Mouse (Mus musculus): Measurements from ENCODE around the gene Tmem19.

Gene Tmem19

GRCm38 (mm10) chr10:115361840-115362622, at the start of gene Tmem19:
Tmem19 (minus strand) TSS chr10:115362501.
- DNase-seq (ENCODE audit: low spot score in 2 of 2), result peak; percentile 91 to 94

- DNase-seq (ENCODE audit: low spot score in 2 of 2), result peak; percentile 5 to 16
These were observed 44.1 kb upstream of the Tmem19 start for GRCm38 (mm10) chr10:115406393-115406792.

- no peak for DNase-seq (ENCODE audit: low spot score in 2 of 2)
These were observed 29.6 kb upstream of the Tmem19 start for GRCm38 (mm10) chr10:115391896-115392295.

GRCm38 (mm10) chr10:115391076-115391475, 28.8 kb upstream of the Tmem19 start:
- no peak for DNase-seq (ENCODE audit: low spot score in 2 of 2)

DNA sequence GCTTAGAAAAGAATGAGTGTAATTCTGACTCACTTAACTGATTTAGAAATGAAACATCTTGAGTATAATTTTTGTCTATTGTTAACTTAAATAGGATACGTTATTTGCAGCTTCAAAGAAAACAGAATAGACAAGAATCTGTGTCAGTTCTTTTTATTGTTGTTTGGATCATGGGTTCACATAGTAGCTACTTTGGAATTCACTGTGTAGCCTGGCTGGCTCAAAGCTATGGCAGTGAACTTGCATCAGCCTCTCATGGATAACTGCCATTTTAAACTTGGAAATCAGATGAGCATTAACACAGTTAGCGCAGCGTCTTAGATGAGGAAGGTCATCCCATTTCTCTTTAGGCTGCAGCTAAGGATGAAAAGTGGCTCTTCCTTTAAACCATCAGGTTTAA, 25.6 kb upstream of the Tmem19 start:
- DNase-seq (ENCODE audit: low spot score in 2 of 2), result no peak

DNA sequence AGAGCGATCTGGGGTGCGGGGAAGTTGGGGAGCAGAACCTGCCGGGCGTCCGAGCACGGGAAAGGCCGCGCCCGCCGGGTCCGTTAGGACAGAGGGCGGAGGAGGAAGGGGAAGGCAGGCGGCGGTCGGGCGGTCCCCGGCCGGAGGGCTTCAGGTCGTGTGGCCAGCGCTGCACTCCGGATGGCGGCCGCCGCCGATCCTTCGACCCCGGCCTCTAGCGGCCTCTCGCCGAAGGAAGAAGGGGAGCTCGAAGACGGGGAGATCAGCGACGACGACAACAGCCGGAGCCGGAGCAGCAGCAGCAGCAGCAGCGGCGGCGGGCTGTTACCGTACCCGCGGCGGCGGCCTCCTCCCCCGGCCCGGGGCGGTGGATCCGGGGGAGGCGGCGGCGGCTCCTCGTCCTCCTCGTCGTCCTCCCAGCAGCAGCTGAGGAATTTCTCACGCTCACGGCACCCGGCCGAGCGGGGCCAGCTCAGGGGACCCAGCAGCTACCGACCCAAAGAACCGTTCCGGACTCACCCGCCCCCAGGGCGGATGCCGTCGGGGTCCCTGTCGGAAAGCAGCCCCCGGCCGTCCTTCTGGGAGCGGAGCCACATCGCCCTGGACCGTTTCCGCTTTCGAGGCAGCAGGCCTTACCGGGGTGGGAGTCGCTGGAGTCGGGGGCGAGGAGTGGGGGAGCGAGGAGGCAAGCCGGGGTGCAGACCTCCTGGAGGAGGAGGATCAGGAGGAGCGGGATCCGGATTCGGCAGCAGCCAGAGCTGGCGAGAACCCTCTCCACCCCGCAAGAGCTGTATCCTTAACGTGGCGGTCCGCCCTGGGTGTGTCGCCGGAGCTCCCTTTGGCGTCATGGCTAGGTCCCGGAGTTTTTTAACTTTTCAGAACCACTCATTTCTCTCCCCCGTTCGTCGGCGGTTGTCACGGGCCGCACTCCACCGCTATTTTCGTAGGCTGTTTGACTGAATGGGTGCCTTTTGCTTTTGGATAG, 23.0 kb upstream of the Tmem19 start:
- DNase-seq (ENCODE audit: low spot score in 2 of 2), result peak; percentile 20 to 34

DNA sequence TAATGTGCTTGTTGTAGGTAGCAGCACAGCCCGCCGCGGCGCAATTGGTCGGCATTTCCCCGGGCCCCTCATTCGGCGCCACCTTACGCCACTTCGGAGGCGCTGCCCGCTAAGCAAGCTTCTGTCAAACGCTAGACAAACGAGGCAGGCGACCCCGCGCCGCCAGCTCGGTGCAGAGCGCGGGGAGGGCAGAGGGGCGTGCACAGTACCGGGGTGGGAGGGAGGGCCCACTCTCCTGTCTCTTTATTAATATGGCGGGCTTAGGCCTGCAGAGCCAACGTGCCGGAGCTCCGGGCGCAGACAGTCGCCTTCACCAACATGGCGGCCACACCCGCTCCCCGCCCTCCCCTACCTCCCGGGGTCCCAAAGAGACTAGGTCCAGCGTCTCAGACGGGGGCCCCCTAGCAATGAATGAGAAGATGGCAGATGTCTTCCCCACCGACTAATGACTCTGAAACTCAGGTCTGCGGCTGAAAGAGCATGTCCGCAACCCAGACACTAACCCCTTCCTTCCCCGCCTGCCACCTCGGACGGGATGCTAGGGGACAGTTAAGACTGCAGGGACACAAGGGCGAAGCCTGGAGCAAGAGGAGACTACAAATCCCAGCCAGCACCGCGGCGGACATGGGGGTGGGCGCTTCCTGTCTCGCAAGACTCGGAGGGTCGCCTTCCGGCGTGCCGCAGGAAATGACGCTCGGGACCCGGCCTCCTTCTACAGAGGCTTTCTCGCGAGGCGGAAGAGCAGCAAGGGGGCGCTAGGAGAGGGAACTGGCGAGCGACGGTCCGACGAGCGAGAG, 22.1 kb upstream of the Tmem19 start, which contains the start of the genes Thap2 and Zfc3h1:
Gene Thap2, minus strand, starts transcription at position 223 of the 797 bp plus-strand sequence.
Gene Zfc3h1, plus strand, starts transcription at position 739 of the 797 bp plus-strand sequence.
- peak; percentile 99 for DNase-seq (ENCODE audit: low spot score in 2 of 2)

DNA sequence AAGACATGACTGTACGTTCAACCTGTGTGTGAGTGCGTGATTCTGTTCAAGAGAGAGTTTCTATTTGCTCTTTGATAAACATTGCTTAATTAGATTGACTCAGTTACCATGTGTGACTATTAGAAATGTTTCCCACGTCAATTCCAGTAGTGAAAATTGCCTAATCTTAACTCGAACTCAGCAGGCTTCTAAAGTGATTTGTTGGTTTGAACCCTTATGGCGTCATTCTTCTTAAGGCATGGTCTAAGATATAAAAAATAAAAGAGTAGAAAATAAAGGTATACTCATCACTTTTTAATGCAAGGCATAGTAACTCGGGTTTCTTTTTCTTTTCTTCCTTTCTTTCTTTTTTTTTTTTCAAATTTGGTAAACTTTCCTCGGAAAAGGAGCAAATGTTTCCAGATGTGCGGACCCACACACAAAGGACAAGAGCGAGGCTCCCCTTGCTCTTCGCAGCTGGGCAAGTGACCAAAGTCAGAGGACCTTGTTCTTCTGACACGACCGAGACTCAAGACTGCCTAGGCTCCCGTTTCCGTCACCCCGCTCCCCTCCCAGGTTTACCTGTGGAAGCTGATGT, 21.4 kb upstream of the Tmem19 start:
- no peak for DNase-seq (ENCODE audit: low spot score in 2 of 2)

- DNase-seq (ENCODE audit: low spot score in 2 of 2), result no peak
These were observed 20.7 kb upstream of the Tmem19 start for GRCm38 (mm10) chr10:115382846-115383643.

DNA sequence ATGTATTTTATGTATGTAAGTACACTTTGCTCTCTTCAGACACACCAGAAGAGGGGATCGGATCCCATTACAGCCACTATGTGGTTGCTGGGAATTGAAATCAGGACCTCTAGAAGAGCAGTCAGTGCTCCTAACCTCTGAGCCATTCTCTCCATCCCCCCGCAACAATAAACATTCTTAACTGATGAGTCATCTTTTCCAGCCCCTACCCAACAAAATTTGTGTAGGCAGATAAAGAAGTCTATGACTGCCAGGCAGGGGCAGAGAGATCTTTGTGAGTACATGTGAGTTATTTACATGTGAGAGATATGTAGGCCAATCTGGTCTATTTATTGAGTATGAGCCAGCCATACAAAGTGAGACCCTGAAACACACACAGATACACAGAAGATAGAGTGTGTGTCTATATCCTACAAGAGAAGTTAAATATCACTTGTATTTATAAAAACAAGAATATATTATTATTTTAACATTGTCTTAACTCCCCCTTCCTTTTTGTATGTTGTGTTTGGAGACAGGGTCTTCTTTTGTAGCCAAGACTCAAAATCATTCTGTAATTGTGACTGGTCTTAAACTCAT, 19.3 kb upstream of the Tmem19 start:
- DNase-seq (ENCODE audit: low spot score in 2 of 2), result no peak

DNA sequence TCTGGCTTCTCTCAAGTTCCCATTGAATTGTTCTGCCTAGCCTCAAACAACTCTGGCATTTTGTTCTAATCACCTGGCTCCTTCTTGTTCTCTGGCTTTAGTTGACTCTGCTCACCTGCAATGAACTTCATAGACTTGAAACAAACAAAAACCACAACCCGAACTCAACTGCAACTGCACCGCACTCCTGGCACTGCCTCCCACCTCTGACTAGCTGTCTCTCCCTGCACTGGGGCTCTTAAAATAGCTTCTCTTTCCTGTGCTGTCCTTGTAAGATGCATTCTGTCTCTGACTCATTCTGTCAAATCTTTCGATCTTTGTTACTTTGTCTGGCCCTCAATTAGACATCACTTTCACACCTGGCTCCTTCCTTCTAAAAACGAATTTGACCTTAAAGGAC, 850 bp upstream of the Tmem19 start:
- DNase-seq (ENCODE audit: low spot score in 2 of 2), result no peak

GRCm38 (mm10) chr10:115362623-115362964, 293 bp upstream of the Tmem19 start:
- DNase-seq (ENCODE audit: low spot score in 2 of 2), result no peak

DNA sequence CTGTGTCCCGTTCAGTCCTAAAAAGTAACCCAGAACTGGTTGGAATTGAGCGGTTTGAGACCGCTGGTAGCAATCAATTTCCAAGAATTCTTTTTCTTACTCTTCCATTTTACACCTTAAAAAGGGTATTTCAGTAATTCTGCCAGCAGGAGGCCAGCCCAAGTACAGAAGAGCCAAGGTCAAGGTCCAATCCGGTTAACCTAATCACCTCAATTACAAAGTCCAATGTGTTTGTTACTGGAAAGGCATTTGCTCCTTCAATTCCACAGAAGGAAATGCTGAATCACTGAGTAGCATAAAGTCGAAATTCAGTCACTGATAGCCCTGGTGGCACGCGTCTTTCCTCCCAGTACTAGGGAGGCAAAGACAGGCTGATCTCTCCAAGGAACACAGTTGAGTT, 3.2 kb downstream of the Tmem19 start:
- DNase-seq (ENCODE audit: low spot score in 2 of 2), result no peak

GRCm38 (mm10) chr10:115358216-115358919, 3.9 kb downstream of the Tmem19 start:
- DNase-seq (ENCODE audit: low spot score in 2 of 2), result no peak

DNA sequence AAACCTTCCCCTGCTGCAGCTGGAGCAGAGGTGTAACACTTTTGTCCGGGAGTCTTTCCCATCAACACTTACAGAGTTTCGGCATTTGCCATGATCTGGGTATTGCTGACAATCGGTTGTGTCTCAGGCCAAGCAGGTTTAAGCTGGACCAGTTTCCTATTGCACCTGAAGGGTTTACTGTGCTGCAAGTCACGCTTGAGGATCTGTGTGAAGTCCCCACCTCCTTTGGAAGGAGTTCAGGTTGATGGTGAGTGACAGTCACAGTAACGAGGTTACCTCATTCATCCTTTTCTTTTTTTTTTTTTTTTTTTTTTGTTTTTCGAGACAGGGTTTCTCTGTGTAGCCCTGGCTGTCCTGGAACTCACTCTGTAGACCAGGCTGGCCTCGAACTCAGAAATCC, 6.2 kb downstream of the Tmem19 start:
- no peak for DNase-seq (ENCODE audit: low spot score in 2 of 2)

DNA sequence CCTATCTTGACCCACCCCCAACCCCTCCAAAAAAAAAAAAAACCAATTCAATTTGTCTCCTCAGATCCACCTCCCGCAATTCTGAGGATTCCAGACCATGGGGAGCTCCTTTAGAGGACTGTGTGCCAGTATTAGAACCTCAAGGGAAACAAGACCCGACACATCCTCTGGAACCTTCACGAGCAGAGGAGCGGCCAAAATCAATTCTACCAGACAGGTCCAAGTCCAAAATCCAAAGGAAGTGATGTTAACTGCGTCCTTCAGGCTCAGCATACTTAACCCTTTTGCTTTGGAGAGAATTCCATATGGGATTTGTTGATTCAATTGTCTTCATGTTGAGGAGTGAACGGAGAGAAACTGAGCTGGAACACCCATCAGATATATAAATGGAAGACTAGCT, 7.3 kb downstream of the Tmem19 start:
- DNase-seq (ENCODE audit: low spot score in 2 of 2), result no peak

GRCm38 (mm10) chr10:115354553-115354952, 7.7 kb downstream of the Tmem19 start:
- DNase-seq (ENCODE audit: low spot score in 2 of 2), result no peak

DNA sequence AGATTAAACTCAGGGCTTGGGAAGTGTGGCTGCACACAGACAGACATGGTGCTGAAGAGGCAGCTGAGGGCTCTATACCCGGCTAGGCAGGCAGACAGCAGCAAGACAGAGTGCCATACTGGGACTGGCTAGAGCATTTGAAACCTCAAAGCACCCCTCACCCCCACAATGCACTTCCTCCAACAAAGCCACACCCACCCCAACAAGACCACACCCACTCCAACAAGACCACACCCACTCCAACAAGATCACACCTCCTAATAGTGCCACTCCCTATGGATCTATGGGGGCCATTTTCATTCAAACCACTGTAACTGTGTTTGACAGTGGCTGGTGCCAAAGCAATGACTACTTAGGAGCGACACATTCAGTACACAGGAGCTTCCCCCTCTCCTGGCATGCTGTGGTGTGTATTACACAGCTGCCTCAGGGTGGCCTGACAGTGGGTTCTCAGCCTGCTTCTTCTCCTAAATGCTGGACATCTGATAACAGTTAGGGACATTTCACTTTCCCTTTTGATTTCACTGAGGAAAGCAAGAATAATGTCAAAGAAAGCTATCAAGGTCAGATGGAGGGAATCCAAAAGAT, 11.4 kb downstream of the Tmem19 start:
- DNase-seq (ENCODE audit: low spot score in 2 of 2), result no peak

- DNase-seq (ENCODE audit: low spot score in 2 of 2), result no peak
These were observed 12.8 kb downstream of the Tmem19 start for GRCm38 (mm10) chr10:115349509-115349908.
